Mouse (Mus musculus): ENCODE measurements around the gene Patj.
A peak's percentile ranks its signal among the peaks of the same experiment; 100 is the strongest.

DNA sequence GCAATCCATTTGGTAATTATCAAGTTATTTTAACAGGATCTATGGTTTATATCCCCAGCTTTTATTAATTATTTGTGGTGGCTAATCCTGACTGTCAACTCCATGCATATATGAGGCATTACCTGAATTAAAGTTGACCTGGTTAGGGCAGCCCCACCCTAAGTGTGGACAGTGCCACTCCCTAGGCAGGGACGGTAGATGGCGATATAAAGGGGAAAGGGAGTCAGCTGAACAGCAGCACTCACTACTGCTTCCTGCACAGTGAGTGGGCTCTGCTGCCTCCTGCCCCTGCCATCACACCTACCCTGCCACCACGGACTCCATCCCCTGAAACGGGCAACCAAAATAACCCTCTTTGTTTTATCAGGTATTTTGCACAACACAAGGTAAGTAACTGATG lies 20.2 kb upstream of the Patj start:
- TF ChIP-seq POLR2A (IDR thresholded peaks at IDR 0.05; ENCODE audit: borderline replicate concordance, insufficient read depth, low read length) (no peak), CTCF (IDR thresholded peaks at IDR 0.05; ENCODE audit: borderline replicate concordance, insufficient read depth, low read depth, low read length) (peak; percentile 23; the same call in 1 of the 2 replicates)
